Mouse (Mus musculus) bone marrow, adult 2 months (tissue): ENCODE measurements at regions not wholly inside any gene's neighbourhood (a gene's known extent, or its start where the extent isn't known, plus 50 kb on each side); places are given as distances from the start of the nearest gene placed in this dataset.

Experiments used
- H3K27ac ChIP-seq: fragments of 200-500 bp; 2 replicates; pipeline ENCODE4 v1.5.1; 2012; ENCODE audit warnings: low read depth, mild to moderate bottlenecking, control low read depth, inconsistent platforms, low read length; ENCODE audit not compliant: control insufficient read depth, poor library complexity, insufficient read depth
- H3K4me1 ChIP-seq: fragments of 200-500 bp; 2 replicates; pipeline ENCODE4 v1.6.1; 2011; ENCODE audit warnings: low read length; ENCODE audit not compliant: control insufficient read depth, insufficient read depth
- H3K4me3 ChIP-seq: fragments of 200-500 bp; replicated peaks from 2 replicates; pipeline ENCODE3; 2011; ENCODE audit warnings: mild to moderate bottlenecking, low read depth, low read length, control low read depth; ENCODE audit not compliant: control insufficient read depth
- CTCF ChIP-seq: fragments of 200-500 bp; IDR thresholded peaks from 2 replicates; pipeline ENCODE4 v1.5.1; 2011; ENCODE audit warnings: low read length, control low read depth; ENCODE audit not compliant: control insufficient read depth, insufficient read depth
- POLR2A ChIP-seq: fragments of 200-500 bp; IDR thresholded peaks from 2 replicates; pipeline ENCODE4 v1.6.1; 2011; ENCODE audit warnings: low read depth, mild to moderate bottlenecking, control low read depth, low read length, borderline replicate concordance; ENCODE audit not compliant: control insufficient read depth
- WGBS: fragments of 180-500 bp; shearing (Covaris S2); methylation state at CpG from one replicate; pipeline ENCODE4 v1.1.7; 2018; 5-methylcytosine and 5-hydroxymethylcytosine counted together

DNA sequence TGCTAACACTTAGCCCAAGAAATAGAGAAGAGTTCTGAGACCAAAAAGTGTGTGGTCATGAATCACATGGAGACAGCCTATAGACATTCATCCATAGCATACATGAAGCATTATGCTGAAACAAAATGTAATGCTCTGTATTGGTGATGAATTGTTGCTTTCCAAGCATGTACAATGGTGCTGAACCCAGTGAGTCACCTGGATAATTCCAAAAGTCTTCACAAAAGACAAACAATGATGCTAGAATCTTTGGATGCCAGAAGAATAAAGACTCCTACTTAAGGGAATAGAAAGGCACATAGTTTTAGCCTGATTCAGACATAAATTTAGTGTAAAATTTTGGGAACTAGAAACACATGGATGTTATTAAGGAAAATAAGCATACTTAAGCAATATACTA lies 548.4 kb upstream of the Intu start:
- Histone ChIP-seq H3K27ac (no peak overlapping the region), H3K4me1 (no peaks in the 10 kb centered on the region), H3K4me3 (no peak overlapping the region)
- no peak for TF ChIP-seq CTCF

DNA sequence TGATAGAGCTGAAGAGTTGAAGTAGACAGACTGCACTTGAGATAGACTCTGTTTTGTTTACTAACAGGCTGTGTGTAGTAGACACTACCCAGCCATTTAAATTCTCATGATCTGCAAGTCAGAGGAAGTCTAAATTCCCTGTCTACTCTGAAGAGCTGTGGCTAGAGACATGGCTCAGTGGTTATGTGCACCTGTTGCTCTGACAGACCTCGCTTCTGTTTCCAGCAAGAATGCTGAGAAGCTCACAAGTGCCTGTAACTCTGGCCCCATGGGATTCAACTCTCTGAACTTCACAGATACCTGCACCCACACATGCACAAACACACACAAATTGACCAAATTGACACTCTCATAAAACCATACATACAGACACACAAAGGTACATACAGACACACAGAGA lies 543.4 kb upstream of the Intu start:
- H3K4me3 ChIP-seq, result no peak overlapping the region
- H3K27ac ChIP-seq, result no peak overlapping the region
- WGBS, result 64% methylated on average over 1 of the region's 1 CpGs
- TF ChIP-seq POLR2A (no peak), CTCF (no peak)
- H3K4me1 ChIP-seq, result no peaks in the 10 kb centered on the region

DNA sequence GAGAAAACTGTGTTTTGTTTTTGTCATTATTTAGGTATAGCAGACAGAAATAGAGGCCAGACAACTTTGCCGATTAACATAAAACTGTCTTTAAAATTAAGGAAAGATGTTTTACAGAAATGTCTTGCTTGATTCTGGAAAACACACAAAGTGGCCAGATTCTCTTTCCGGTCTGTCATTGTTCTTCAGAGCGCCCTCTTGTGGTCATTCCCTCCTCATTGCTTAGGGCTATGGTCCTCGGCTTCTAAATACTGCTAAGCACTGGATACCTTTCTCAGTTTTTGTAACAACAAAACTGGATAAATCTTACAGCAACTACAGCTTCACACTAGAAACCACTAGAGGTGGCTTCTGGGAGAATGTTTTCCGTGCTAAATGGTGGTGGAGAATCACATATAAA lies 532.5 kb upstream of the Intu start:
- TF ChIP-seq CTCF, result no peak
- no peak for TF ChIP-seq POLR2A
- WGBS, result 43% methylated on average over 5 of the region's 5 CpGs
- H3K27ac ChIP-seq, result no peak overlapping the region
- H3K4me1 ChIP-seq, result no peaks in the 10 kb centered on the region
- no peak overlapping the region for H3K4me3 ChIP-seq

DNA sequence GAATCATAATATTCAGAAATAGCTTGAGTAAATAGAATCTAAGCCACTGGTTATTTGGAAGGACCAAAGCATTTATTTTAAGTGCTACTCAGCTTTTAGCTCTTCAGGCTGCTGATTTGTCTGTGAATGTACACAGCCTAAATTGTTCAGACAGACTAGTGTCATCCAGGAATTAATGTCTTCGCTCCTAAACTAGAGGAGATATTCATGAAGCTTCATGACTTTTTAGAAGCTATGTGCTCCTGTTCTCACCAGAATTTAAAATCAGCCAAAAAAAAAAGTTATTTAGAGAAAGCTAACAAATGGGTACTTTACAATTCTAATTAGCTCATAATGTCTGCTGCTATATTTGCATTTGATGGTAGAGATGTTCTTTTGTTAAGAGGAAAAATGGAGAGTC lies 531.2 kb upstream of the Intu start:
- Histone ChIP-seq H3K27ac (no peak overlapping the region), H3K4me1 (no peaks in the 10 kb centered on the region), H3K4me3 (no peak overlapping the region)
- WGBS, result 80% methylated on average over 1 of the region's 1 CpGs
- TF ChIP-seq CTCF (no peak), POLR2A (no peak)

DNA sequence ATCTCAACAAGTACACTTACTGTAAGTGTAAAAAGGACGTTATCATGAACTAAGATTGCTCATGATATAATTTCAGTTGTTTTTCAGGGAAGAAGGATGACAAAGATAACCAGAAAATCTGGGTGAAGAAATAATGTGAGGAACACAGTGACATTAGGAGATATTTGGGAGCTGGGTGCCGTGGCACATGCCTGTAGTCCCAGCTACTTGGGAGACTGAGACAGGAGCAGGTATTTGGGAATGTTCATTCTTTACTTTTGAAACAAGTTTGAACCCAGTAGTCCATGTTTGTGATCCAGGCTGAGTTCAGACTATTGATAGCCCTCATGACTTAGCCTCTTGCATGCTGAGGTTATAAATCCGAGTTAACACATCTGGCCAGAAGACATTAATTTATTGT lies 528.2 kb upstream of the Intu start:
- no peak overlapping the region for H3K27ac ChIP-seq
- WGBS, result 60% methylated on average over 3 of the region's 3 CpGs
- H3K4me1 ChIP-seq, result no peaks in the 10 kb centered on the region
- H3K4me3 ChIP-seq, result no peak overlapping the region
- no peak for TF ChIP-seq POLR2A
- no peak for TF ChIP-seq CTCF

DNA sequence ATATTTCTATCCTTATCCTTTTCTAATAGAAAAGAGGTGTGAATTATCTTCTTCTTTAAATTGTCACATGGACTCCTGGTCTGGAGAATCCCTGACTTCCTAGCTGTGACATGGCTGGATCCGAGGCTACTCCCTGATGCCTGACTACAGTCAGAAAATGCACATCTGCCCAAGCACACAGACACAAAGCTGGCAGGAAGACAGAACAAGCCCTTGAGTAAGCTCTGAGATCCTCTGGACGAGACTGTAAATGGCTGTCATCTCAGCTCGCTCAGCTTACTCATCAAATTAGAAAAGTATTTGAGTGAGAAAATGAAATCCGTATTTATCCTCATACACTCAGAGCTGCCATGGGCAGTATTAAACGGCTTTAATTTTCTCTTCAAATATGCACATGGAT lies 521.0 kb upstream of the Intu start:
- no peak overlapping the region for H3K4me3 ChIP-seq
- H3K27ac ChIP-seq, result no peak overlapping the region
- no peaks in the 10 kb centered on the region for H3K4me1 ChIP-seq
- WGBS, result 68% methylated on average over 5 of the region's 5 CpGs
- TF ChIP-seq POLR2A, result no peak
- no peak for TF ChIP-seq CTCF

DNA sequence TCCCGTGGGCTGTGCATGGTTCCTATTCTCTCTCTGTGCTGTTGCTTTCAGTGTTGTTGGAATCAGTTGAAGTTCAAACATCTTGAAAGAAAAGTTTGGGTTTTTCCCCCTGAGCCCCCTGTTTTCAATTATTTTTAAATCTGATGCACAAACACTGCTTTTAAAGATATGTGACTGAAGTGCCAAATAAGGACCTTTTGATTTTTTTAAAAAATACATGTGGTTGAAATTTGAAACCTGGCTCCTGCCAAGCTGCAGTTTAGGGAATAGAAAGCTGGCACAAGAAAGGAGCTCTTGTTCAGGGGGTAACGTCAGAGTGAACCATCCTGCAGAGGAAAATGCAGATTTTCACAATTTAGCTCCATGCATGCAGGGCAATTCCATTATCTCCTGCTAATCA lies 509.4 kb upstream of the Intu start:
- no peak for TF ChIP-seq POLR2A
- no peak for TF ChIP-seq CTCF
- no peak overlapping the region for H3K27ac ChIP-seq
- no peak overlapping the region for H3K4me3 ChIP-seq
- H3K4me1 ChIP-seq, result no peaks in the 10 kb centered on the region
- WGBS, result 59% methylated on average over 2 of the region's 2 CpGs

DNA sequence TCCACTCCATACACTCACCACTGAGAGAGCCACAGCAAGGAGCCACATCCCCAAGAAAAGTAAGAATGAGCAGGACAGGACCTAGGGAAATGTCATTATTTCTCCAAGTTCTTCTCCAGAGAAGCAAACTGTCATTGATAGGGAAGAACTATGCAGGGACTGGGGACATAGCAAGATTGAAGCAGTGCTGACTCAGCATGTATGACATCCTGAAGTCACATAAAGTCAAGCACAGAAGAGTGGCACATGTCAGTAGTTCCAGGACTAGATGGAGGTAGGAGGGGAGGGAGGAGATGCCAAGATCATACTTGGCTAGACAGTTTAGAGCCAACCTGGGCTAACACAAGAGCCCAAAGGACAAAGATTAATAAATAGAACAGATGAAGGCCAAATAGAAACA lies 503.4 kb upstream of the Intu start:
- no peak overlapping the region for H3K4me3 ChIP-seq
- TF ChIP-seq CTCF (no peak), POLR2A (no peak)
- no peaks in the 10 kb centered on the region for H3K4me1 ChIP-seq
- no peak overlapping the region for H3K27ac ChIP-seq

DNA sequence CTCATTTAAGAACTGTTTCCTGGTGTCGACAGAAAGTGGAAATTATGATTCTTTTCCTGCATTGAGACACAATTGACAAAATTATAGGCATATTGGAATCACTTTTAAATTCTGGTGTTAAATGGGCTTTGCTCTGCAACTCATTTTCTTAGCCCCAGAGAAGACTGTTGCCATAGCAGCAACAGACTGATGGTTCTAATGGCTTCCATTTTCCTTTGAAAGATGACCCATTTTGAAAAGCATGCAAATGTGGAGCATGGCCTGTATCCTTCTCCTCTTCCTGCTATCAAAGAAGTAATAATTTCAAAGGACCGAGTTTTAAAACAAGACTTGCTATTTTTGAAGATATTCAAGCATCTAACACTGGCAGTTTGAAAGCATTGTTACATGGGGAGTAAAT lies 494.9 kb upstream of the Intu start:
- H3K4me1 ChIP-seq, result no peaks in the 10 kb centered on the region
- no peak overlapping the region for H3K27ac ChIP-seq
- WGBS, result 75% methylated on average over 2 of the region's 2 CpGs
- TF ChIP-seq POLR2A (no peak), CTCF (no peak)
- H3K4me3 ChIP-seq, result no peak overlapping the region
